Mouse (Mus musculus): ENCODE data around the gene Gc. TPM values are rescaled to one million over a fixed set of nuclear protein-coding genes. Genes with fewer than 3 reads are reported as not detected.

The Gc gene
- 823 and 970 TPM in 2 replicates for polyA plus RNA-seq (2015; fragmentation: Nextera tagmentation; extraction: Ambion mirVana)

GRCm38 (mm10) chr5:89457554-89458062, at the start of gene Gc:
TSS of gene Gc (minus strand) at chr5:89457898.
- Histone ChIP-seq H3K9ac (ENCODE audit: low read depth, low read length) (no peak within 1 kb of the TSS), H3K27ac (ENCODE audit: low read length) (peak within 1 kb of the TSS; percentile 37), H3K4me3 (ENCODE audit: low read depth, low read length) (peak within 1 kb of the TSS; percentile 44), H3K36me3 (ENCODE audit: control insufficient read depth, insufficient read depth) (no peaks in the 10 kb centered on the region), H3K4me1 (ENCODE audit: control insufficient read depth, low read depth, low read length) (no peaks in the 10 kb centered on the region), H3K4me2 (ENCODE audit: low read depth, low read length) (peak within 1 kb of the TSS; percentile 17; the same call in 1 of the 2 replicates), H3K27me3 (ENCODE audit: control insufficient read depth, insufficient read depth, low read depth, low read length) (no peaks in the 10 kb centered on the region), H3K9me3 (replicated peaks; ENCODE audit: control insufficient read depth, low read length) (no peaks in the 10 kb centered on the region)
- 45% methylated on average over 5 of the region's 5 CpGs for WGBS (ENCODE audit: insufficient replicate concordance)
- peak; percentile 65 for ATAC-seq (ENCODE audit: low read depth)

GRCm38 (mm10) chr5:89500182-89500581, 42.5 kb upstream of the Gc start:
- no peak overlapping the region for H3K4me2 ChIP-seq (ENCODE audit: low read depth, low read length)
- ATAC-seq (ENCODE audit: low read depth) = no peak
- WGBS (ENCODE audit: insufficient replicate concordance) = 45% methylated on average over 6 of the region's 6 CpGs
- no peak overlapping the region for H3K27ac ChIP-seq (ENCODE audit: low read length)
- H3K9me3 ChIP-seq (replicated peaks; ENCODE audit: control insufficient read depth, low read length) = no peaks in the 10 kb centered on the region
- H3K4me3 ChIP-seq (ENCODE audit: low read depth, low read length) = no peak overlapping the region
- no peaks in the 10 kb centered on the region for H3K36me3 ChIP-seq (ENCODE audit: control insufficient read depth, insufficient read depth)
- no peak overlapping the region for H3K9ac ChIP-seq (ENCODE audit: low read depth, low read length)
- no peaks in the 10 kb centered on the region for H3K4me1 ChIP-seq (ENCODE audit: control insufficient read depth, low read depth, low read length)
- H3K27me3 ChIP-seq (ENCODE audit: control insufficient read depth, insufficient read depth, low read depth, low read length) = no peaks in the 10 kb centered on the region

- Histone ChIP-seq H3K4me1 (ENCODE audit: control insufficient read depth, low read depth, low read length) (no peaks in the 10 kb centered on the region), H3K27ac (ENCODE audit: low read length) (no peak overlapping the region), H3K9ac (ENCODE audit: low read depth, low read length) (no peak overlapping the region), H3K4me3 (ENCODE audit: low read depth, low read length) (no peak overlapping the region), H3K27me3 (ENCODE audit: control insufficient read depth, insufficient read depth, low read depth, low read length) (no peaks in the 10 kb centered on the region), H3K4me2 (ENCODE audit: low read depth, low read length) (no peak overlapping the region), H3K9me3 (replicated peaks; ENCODE audit: control insufficient read depth, low read length) (no peaks in the 10 kb centered on the region), H3K36me3 (ENCODE audit: control insufficient read depth, insufficient read depth) (no peaks in the 10 kb centered on the region)
- no peak for ATAC-seq (ENCODE audit: low read depth)
- WGBS (ENCODE audit: insufficient replicate concordance) = 58% methylated on average over 1 of the region's 1 CpGs
Observed at GRCm38 (mm10) chr5:89492560-89492959, 34.9 kb upstream of the Gc start.

DNA sequence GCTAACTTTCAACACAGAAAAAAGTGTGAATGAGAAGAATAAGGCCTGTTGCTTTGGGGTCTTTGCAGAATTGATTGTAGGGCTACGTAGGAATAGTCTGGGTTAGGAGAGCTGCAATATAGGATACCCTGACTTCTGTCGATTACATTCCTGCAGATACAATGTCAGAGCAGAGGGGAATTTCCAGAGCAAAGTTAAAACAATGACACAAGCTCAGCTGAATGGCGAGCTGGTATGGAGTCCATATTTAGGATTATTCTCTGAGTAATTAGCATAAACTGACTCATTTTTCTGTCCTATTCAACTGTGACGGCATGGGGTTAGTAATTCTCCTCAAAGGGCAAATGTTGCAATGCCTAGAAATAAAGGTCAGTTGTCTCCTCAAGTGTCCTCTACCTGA, 12.8 kb upstream of the Gc start:
- Histone ChIP-seq H3K27me3 (ENCODE audit: control insufficient read depth, insufficient read depth, low read depth, low read length) (no peaks in the 10 kb centered on the region), H3K4me3 (ENCODE audit: low read depth, low read length) (no peak overlapping the region), H3K9ac (ENCODE audit: low read depth, low read length) (no peak overlapping the region), H3K4me1 (ENCODE audit: control insufficient read depth, low read depth, low read length) (no peaks in the 10 kb centered on the region), H3K9me3 (replicated peaks; ENCODE audit: control insufficient read depth, low read length) (no peaks in the 10 kb centered on the region), H3K4me2 (ENCODE audit: low read depth, low read length) (no peak overlapping the region), H3K36me3 (ENCODE audit: control insufficient read depth, insufficient read depth) (no peaks in the 10 kb centered on the region), H3K27ac (ENCODE audit: low read length) (no peak overlapping the region)
- 59% methylated on average over 4 of the region's 4 CpGs for WGBS (ENCODE audit: insufficient replicate concordance)
- ATAC-seq (ENCODE audit: low read depth) = no peak

DNA sequence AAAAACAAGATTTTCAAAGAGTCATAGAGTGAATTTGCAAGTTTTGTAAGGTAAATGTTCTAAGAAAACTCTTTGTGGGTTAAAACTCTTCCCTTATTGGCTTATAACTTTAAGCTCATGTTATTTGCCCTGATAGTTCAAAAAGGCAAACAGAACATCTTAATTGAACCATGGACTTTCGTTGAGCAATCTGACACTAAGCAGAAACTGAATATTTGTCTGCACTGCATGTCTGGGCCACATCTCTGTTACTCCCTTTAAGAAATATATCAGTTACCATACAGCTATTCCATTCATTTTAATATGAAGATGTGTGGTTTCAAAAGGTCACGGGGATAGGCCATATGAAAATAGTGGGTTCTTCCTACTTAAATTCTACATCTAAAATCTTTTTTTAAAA, 10.2 kb upstream of the Gc start:
- Histone ChIP-seq H3K27ac (ENCODE audit: low read length) (no peak overlapping the region), H3K4me1 (ENCODE audit: control insufficient read depth, low read depth, low read length) (no peaks in the 10 kb centered on the region), H3K4me3 (ENCODE audit: low read depth, low read length) (no peak overlapping the region), H3K36me3 (ENCODE audit: control insufficient read depth, insufficient read depth) (no peaks in the 10 kb centered on the region), H3K9me3 (replicated peaks; ENCODE audit: control insufficient read depth, low read length) (no peaks in the 10 kb centered on the region), H3K4me2 (ENCODE audit: low read depth, low read length) (no peak overlapping the region), H3K27me3 (ENCODE audit: control insufficient read depth, insufficient read depth, low read depth, low read length) (no peaks in the 10 kb centered on the region), H3K9ac (ENCODE audit: low read depth, low read length) (no peak overlapping the region)
- 45% methylated on average over 2 of the region's 2 CpGs for WGBS (ENCODE audit: insufficient replicate concordance)
- ATAC-seq (ENCODE audit: low read depth) = no peak

DNA sequence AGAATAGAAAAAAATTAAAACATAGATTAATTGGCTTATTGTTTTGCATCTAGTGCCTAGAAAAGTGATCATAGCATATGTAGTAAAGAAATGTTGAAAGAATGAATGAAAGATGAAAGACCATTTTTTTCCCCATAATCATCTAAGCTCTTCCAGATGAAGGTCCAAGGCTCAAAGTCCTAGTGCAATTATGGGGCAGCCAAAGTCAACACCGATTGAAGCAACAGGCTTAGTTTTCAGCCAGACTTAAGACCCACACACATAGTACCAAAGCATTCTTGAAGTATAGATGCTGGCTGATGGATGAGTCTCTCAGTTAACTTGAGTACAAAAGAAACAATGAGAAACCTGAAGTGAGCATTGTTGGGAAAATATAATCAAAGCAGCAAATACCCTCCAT, 9.3 kb upstream of the Gc start:
- Histone ChIP-seq H3K4me3 (ENCODE audit: low read depth, low read length) (no peak overlapping the region), H3K4me2 (ENCODE audit: low read depth, low read length) (no peak overlapping the region), H3K4me1 (ENCODE audit: control insufficient read depth, low read depth, low read length) (no peaks in the 10 kb centered on the region), H3K27me3 (ENCODE audit: control insufficient read depth, insufficient read depth, low read depth, low read length) (no peaks in the 10 kb centered on the region), H3K27ac (ENCODE audit: low read length) (no peak overlapping the region), H3K9me3 (replicated peaks; ENCODE audit: control insufficient read depth, low read length) (no peaks in the 10 kb centered on the region), H3K9ac (ENCODE audit: low read depth, low read length) (no peak overlapping the region), H3K36me3 (ENCODE audit: control insufficient read depth, insufficient read depth) (no peaks in the 10 kb centered on the region)
- 70% methylated on average over 1 of the region's 1 CpGs for WGBS (ENCODE audit: insufficient replicate concordance)
- ATAC-seq (ENCODE audit: low read depth) = no peak

GRCm38 (mm10) chr5:89466275-89466674, 8.6 kb upstream of the Gc start:
- ATAC-seq (ENCODE audit: low read depth) = no peak

DNA sequence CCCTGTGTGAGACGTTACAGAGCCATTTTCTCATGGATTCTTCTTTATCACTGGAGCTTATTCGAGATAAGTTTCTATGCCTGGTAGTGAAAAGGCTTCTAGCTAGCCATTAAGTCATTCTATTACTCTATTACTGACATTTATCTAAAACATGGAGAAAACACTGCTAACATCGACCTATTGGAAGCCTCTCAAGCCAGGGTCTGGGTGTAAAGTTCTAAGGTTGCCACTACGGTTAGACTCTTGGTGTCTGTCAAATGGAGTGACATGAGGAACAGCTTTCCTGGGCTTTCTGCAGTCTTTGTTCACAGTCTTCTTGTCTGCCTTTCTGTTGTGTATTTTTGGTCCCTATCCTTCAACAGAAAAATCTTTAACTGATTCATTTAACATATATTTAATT, 4.1 kb upstream of the Gc start:
- H3K27me3 ChIP-seq (ENCODE audit: control insufficient read depth, insufficient read depth, low read depth, low read length) = no peaks in the 10 kb centered on the region
- WGBS (ENCODE audit: insufficient replicate concordance) = 49% methylated on average over 4 of the region's 4 CpGs
- H3K4me2 ChIP-seq (ENCODE audit: low read depth, low read length) = no peak overlapping the region
- H3K4me1 ChIP-seq (ENCODE audit: control insufficient read depth, low read depth, low read length) = no peaks in the 10 kb centered on the region
- no peak overlapping the region for H3K27ac ChIP-seq (ENCODE audit: low read length)
- H3K36me3 ChIP-seq (ENCODE audit: control insufficient read depth, insufficient read depth) = no peaks in the 10 kb centered on the region
- H3K9me3 ChIP-seq (replicated peaks; ENCODE audit: control insufficient read depth, low read length) = no peaks in the 10 kb centered on the region
- H3K9ac ChIP-seq (ENCODE audit: low read depth, low read length) = no peak overlapping the region
- no peak overlapping the region for H3K4me3 ChIP-seq (ENCODE audit: low read depth, low read length)
- ATAC-seq (ENCODE audit: low read depth) = no peak

More at GRCm38 (mm10) chr5:89466275-89466674, 8.6 kb upstream of the Gc start:
- Histone ChIP-seq H3K4me2 (ENCODE audit: low read depth, low read length) (no peak overlapping the region), H3K4me3 (ENCODE audit: low read depth, low read length) (no peak overlapping the region), H3K4me1 (ENCODE audit: control insufficient read depth, low read depth, low read length) (no peaks in the 10 kb centered on the region), H3K27me3 (ENCODE audit: control insufficient read depth, insufficient read depth, low read depth, low read length) (no peaks in the 10 kb centered on the region), H3K9me3 (replicated peaks; ENCODE audit: control insufficient read depth, low read length) (no peaks in the 10 kb centered on the region), H3K36me3 (ENCODE audit: control insufficient read depth, insufficient read depth) (no peaks in the 10 kb centered on the region), H3K27ac (ENCODE audit: low read length) (no peak overlapping the region), H3K9ac (ENCODE audit: low read depth, low read length) (no peak overlapping the region)

- no peak for ATAC-seq (ENCODE audit: low read depth)
- no peaks in the 10 kb centered on the region for H3K36me3 ChIP-seq (ENCODE audit: control insufficient read depth, insufficient read depth)
- no peak overlapping the region for H3K4me3 ChIP-seq (ENCODE audit: low read depth, low read length)
- H3K9me3 ChIP-seq (replicated peaks; ENCODE audit: control insufficient read depth, low read length) = no peaks in the 10 kb centered on the region
- no peaks in the 10 kb centered on the region for H3K4me1 ChIP-seq (ENCODE audit: control insufficient read depth, low read depth, low read length)
- no peak overlapping the region for H3K27ac ChIP-seq (ENCODE audit: low read length)
- H3K9ac ChIP-seq (ENCODE audit: low read depth, low read length) = no peak overlapping the region
- H3K4me2 ChIP-seq (ENCODE audit: low read depth, low read length) = no peak overlapping the region
- H3K27me3 ChIP-seq (ENCODE audit: control insufficient read depth, insufficient read depth, low read depth, low read length) = no peaks in the 10 kb centered on the region
Observed at GRCm38 (mm10) chr5:89459591-89459990, 1.9 kb upstream of the Gc start.
